Mouse (Mus musculus) megakaryocyte-erythroid progenitor cell, adult 5-6 weeks (primary cell): ENCODE results near the gene Smim10l1. TPM values are rescaled to one million over a fixed set of nuclear protein-coding genes. Genes with fewer than 3 reads are reported as not detected.

Experiments used
- ATAC-seq: replicated peaks from 2 replicates; pipeline ENCODE4 v1.8.0; 2016; ENCODE audit warnings: mild to moderate bottlenecking, inconsistent platforms; ENCODE audit not compliant: severe bottlenecking, poor library complexity, low FRiP score, low TSS enrichment
- total RNA-seq, 2 experiments: library from RNA; stranded (forward) in 1 of 2; stranded (reverse) in 1 of 2; fragments of 200-1000, 215-1000 nt in 1 of 2; fragments of >200 nt in 1 of 2; fragmentation: Nextera tagmentation in 1 of 2; gene quantifications; 2 replicates each; pipeline ENCODE4 v1.2.3; 2014 to 2017

Gene Smim10l1
- total RNA-seq (2014; fragmentation: Nextera tagmentation) (31.3 and 32.7 TPM in 2 replicates), total RNA-seq (2017) (88.6 and 135 TPM in 2 replicates)

DNA sequence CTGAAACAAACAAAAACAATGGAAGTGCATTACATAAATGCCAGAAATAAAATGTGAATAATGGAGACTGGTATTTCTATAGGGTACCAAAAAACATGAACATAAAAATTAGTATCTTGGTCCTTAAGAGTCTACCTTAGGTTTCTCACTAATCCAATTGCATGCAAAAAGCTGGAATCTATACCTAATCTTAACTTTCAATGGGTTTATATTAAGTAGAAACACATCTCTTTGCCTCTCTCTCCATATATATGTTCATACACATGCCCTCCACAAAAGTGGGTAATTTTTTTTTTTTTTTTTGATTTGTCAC lies at the start of gene Smim10l1:
Gene Smim10l1 (plus strand): TSS at position 301 of the 313 bp plus-strand sequence.
- ATAC-seq, result no peak

DNA sequence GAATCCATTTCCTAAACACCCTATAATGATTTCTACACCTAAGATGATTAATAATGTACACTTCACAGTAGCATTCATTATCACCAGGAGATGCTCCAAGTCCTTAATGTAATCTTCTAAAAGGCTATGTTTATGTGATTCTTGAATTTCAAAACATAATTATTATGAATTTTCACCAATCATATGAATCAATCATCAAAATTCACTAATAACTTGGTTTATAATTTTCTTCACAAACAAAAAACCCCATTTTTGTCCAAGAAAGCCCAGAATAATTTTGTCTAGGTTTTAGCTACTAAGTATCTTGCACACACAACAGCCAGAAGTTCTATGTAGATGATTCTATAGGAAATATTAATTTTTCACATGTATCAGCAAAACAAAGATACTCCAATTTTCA lies 49.0 kb upstream of the Smim10l1 start, which contains the start of gene Tas2r140:
Gene Tas2r140 (minus strand): TSS at position 101 of the 400 bp plus-strand sequence.
- ATAC-seq, result no peak

DNA sequence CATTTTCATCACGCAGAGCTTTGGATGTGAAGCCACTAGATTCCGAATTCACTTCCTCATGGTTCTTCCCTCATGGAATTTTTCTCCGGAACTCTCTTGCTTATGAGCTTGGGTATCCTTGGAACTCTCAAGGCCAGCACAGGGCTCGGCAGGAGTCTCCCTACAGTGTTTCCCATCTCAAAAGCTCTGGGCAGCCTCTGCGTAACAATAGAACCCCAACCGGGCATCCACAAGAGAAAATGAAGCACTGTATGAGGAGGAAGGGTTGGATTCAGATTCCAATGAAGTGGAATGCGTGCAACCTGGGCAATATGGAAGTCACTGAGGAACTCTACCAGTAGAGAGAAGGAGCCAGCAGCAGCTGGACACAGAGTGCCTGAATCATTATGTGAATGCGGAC lies 12.5 kb upstream of the Smim10l1 start:
- ATAC-seq, result no peak

DNA sequence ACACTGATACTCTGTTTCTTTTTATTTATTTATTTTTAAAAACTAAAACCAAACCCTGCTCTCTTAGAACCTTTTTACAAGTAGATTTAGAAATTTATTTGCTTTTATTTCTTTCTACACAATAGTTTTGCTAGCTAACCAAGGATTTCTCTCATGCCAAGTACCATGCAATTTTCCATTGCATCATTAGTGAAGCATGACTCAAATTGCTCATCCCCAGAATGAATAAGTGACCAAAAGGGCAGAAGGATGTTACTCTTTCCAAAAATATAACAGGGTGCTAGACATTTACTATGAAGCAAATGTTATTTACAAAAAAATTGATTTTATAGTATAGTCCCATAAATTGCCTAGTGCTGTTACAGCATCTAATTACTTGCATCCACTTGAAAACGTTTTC lies 2.3 kb upstream of the Smim10l1 start:
- no peak for ATAC-seq

DNA sequence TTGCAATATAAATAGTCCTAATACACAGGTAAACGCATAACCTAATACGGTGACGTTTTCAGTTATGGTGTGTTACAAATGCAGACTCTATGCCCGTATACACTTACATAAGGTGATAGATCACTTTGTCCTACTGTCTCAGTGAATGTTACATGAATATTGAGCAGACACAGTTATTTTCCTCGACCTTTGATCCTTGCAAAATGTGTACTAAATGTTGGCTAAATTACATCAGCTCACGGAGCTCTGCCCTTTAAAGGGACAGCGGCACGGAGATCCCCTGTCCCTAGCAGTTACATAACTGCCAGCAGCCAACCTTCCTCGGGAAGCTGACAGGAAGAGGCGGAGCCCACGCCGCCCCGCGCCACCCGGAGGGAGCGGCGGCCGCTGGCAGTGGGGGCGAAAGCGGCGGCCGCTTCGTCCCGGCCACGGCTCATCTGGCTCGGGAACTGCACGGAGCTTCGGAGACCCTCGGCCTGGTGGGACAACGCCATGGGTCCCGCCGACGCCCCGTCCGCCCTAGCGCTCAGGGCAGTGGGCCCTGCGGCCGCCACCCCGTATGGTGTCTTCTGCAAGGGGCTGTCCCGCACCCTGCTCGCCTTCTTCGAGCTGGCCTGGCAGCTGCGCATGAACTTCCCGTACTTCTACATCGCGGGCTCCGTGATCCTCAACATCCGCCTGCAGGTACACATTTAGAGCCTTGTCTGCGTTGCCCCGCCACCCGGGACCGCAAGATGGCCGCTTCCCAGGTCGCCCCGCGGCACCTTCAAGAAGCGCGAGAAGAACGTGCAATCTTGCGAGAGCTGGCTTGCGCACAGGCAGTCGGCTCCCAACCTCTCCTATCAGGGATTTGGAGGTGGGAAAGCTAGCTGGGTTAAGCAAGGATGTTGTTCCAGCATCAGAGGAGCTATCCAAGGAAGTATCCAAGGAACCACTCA lies 482 bp downstream of the Smim10l1 start:
- peak; percentile 99 for ATAC-seq

Other genes with a start within 250 kb of the Smim10l1 start
- not detected in 2 replicates for gene Tas2r116, start 249.5 kb upstream of the Smim10l1 start, total RNA-seq (2014; fragmentation: Nextera tagmentation)
- gene Tas2r116, start 249.5 kb upstream of the Smim10l1 start, total RNA-seq (2017), result not detected in 2 replicates
- not detected in 2 replicates for gene Tas2r110, start 236.9 kb upstream of the Smim10l1 start, total RNA-seq (2014; fragmentation: Nextera tagmentation)
- not detected in 2 replicates for gene Tas2r110, start 236.9 kb upstream of the Smim10l1 start, total RNA-seq (2017)
- not detected in 2 replicates for gene Tas2r113, start 211.9 kb upstream of the Smim10l1 start, total RNA-seq (2014; fragmentation: Nextera tagmentation)
- not detected in 2 replicates for gene Tas2r113, start 211.9 kb upstream of the Smim10l1 start, total RNA-seq (2017)
- gene Tas2r125, start 195.3 kb upstream of the Smim10l1 start, total RNA-seq (2014; fragmentation: Nextera tagmentation), result not detected in 2 replicates
- not detected in 2 replicates for gene Tas2r125, start 195.3 kb upstream of the Smim10l1 start, total RNA-seq (2017)
- not detected in 2 replicates for gene Tas2r129, start 153.8 kb upstream of the Smim10l1 start, total RNA-seq (2014; fragmentation: Nextera tagmentation)
- not detected in 2 replicates for gene Tas2r129, start 153.8 kb upstream of the Smim10l1 start, total RNA-seq (2017)
- not detected in 2 replicates for gene Tas2r131, start 147.0 kb upstream of the Smim10l1 start, total RNA-seq (2014; fragmentation: Nextera tagmentation)
- not detected in 2 replicates for gene Tas2r131, start 147.0 kb upstream of the Smim10l1 start, total RNA-seq (2017)
- gene Tas2r109, start 123.9 kb upstream of the Smim10l1 start, total RNA-seq (2014; fragmentation: Nextera tagmentation), result not detected in 2 replicates
- gene Tas2r109, start 123.9 kb upstream of the Smim10l1 start, total RNA-seq (2017), result not detected in 2 replicates
- not detected in 2 replicates for gene Tas2r103, start 67.8 kb upstream of the Smim10l1 start, total RNA-seq (2014; fragmentation: Nextera tagmentation)
- not detected in 2 replicates for gene Tas2r103, start 67.8 kb upstream of the Smim10l1 start, total RNA-seq (2017)
- not detected in 2 replicates for gene Tas2r140, start 49.1 kb upstream of the Smim10l1 start, total RNA-seq (2014; fragmentation: Nextera tagmentation)
- gene Tas2r140, start 49.1 kb upstream of the Smim10l1 start, total RNA-seq (2017), result not detected in 2 replicates
- not detected in 2 replicates for gene 5530400C23Rik, start 187.3 kb downstream of the Smim10l1 start, total RNA-seq (2014; fragmentation: Nextera tagmentation)
- not detected in 2 replicates for gene 5530400C23Rik, start 187.3 kb downstream of the Smim10l1 start, total RNA-seq (2017)